Mouse (Mus musculus) large intestine, adult 2 months (tissue): ENCODE data around the gene Wrnip1. TPM values are rescaled to one million over a fixed set of nuclear protein-coding genes. Genes with fewer than 3 reads are reported as not detected.

Experiments used
- DNase-seq: peaks from one replicate; pipeline ENCODE4 v3.0.0-alpha.2; 2012; ENCODE audit warnings: low read depth, low spot score
- WGBS: fragments of 180-500 bp; shearing (Covaris S2); methylation state at CpG from one replicate; pipeline ENCODE4 v1.1.7; 2018; 5-methylcytosine and 5-hydroxymethylcytosine counted together
- polyA plus RNA-seq: library from polyadenylated mRNA; depleted of rRNA; stranded (reverse); fragments of >200 nt; gene quantifications from 2 replicates; pipeline ENCODE4 v1.2.3, GENCODE M21; 2012; rRNA removed

Wrnip1 gene
- 24.0 and 31.5 TPM in 2 replicates for polyA plus RNA-seq

GRCm38 (mm10) chr13:32801693-32802221 is at the start of gene Wrnip1:
Gene Wrnip1, plus strand, starts transcription at chr13:32802038.
- under 1% methylated on average over 50 of the region's 51 CpGs for WGBS

DNA sequence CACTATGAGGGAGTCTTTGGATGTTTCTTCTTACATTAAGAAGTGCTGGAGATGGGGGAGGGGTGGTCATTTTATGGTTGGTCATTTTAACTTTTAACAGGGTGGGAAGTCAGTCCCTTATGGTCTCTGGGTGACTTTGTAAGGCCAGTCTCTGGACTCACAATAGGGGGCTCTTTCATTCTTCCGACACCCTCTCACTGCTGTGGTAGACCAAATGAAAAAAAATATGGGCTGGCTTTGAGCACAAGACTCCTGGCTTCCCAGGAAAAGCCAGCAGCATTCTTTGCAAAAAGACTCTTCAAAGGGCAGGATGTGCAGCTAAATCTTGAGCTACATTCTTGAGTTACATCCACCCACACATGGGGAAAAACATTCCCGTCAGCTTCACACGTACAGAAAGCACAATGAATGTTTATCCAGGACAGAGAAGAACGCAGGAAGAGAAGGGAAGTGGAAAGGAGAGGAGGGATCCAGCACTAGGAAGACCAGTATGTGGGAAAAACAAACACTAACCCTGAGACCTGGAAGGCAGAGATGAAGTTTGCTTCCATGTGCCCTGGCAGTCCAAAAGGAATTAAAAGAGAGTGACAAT is 49.7 kb upstream of the Wrnip1 start:
- 47% methylated on average over 4 of the region's 4 CpGs for WGBS
- DNase-seq, result no peak

More at GRCm38 (mm10) chr13:32801693-32802221, at the start of gene Wrnip1:
- peak; percentile 98 for DNase-seq

DNA sequence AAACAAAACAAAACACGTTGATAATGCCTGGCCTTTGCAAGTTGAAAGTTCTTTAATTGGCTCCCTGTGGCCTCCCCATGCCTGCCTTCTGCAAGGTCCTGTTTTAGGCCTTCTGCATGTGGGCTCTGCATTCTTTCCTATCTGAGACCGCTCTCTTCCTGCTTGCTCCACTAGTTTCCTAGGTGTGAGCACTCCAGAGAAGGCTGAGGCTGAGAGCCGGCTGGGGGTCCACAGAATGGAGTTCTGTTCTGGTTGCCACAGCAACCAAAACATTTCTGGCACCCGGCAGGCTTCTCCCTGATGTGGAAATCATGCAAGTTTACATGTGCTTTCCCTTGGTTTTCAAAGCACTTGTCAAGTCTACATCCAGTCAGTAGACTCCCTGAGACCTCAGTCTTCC is 42.8 kb upstream of the Wrnip1 start:
- WGBS, result 49% methylated on average over 4 of the region's 4 CpGs
- no peak for DNase-seq

DNA sequence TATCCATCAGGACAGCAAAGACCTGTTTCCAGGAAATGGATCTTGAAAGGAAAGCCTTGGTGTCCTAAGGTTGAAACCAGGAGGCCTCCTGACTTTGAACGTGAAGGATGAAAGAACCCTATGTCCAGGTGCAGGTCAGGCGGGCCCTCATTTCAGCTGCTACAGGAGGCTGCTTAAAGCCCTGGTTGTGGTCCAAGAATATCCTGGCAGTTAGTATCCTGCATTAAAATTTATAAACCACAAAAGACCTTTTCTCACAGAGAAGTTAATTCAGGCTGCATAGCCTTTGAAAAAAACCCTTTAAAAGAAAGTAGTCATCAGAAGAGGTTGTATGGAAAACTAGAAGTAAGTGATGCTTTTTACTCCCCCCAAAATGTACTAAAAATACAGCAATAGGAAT is 41.0 kb upstream of the Wrnip1 start:
- WGBS, result 80% methylated on average over 2 of the region's 2 CpGs
- no peak for DNase-seq

DNA sequence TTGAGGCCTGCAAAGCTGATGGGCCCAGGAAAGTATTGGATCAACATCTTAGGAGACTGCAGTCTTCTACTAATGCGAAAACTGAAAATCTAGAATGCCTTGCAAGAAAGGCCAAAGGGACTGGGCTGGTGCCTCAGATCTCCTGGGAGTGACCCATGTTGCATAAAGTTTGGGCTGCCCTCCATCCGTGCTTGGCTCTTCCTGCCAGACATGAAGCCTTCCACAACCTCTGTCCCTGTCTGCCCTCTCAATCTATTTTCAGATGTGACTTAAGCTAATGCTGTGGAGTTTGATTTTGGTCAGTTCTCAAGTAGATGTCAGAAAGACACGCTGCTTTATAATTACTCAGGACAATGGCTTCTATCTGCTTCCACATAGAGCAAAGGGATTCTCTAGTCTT is 38.7 kb upstream of the Wrnip1 start:
- DNase-seq, result no peak
- 79% methylated on average over 3 of the region's 3 CpGs for WGBS

GRCm38 (mm10) chr13:32764448-32764847 is 37.4 kb upstream of the Wrnip1 start:
- no peak for DNase-seq
- WGBS, result 50% methylated on average over 7 of the region's 7 CpGs

GRCm38 (mm10) chr13:32768104-32768503 is 33.7 kb upstream of the Wrnip1 start:
- peak; percentile 39 for DNase-seq
- WGBS, result 12% methylated on average over 4 of the region's 4 CpGs

GRCm38 (mm10) chr13:32769960-32770359 is 31.9 kb upstream of the Wrnip1 start:
- DNase-seq, result no peak
- 16% methylated on average over 3 of the region's 3 CpGs for WGBS

DNA sequence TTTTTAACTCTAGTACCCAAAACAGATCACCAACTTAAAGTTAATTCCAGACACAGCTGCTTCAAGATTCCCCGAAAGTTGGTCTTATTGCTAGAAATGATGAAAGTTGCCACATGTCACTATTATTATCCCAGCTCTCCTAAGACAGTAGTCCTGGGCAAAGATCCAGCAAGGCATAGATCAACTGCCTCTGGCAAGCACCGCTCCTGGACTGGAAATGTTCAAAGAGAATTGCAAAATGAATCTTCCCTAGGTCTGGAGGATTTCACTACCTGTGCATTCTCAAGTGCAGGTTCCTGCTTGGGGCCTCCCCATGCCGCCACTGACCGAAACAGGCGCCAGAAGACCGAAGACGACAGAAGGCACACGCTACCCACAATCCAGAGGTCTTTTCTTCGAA is 25.9 kb upstream of the Wrnip1 start:
- no peak for DNase-seq
- WGBS, result 84% methylated on average over 9 of the region's 9 CpGs

DNA sequence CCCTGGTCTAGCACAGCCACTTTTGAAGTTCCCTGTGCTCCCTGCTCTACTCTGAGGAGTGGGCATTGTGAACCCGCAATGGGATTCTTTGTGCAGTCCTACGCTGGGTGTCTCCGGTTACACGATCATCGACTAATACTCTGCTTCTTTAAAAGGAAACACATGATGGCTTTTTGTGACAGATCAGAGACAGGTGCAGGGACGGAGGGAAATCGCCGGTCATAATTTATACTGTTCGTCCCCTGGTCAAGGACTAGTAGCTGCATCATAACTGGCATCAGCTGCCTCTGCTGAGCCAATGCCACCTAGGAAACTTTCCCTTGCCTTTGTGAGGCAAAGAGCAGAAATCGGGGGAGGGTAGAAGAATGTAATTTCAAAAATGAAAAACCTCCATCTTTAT is 25.5 kb upstream of the Wrnip1 start:
- no peak for DNase-seq
- 86% methylated on average over 10 of the region's 10 CpGs for WGBS

- DNase-seq, result no peak
- 71% methylated on average over 3 of the region's 3 CpGs for WGBS
Measured at GRCm38 (mm10) chr13:32778861-32779260, 23.0 kb upstream of the Wrnip1 start.

GRCm38 (mm10) chr13:32783055-32783454 is 18.8 kb upstream of the Wrnip1 start:
- no peak for DNase-seq
- WGBS, result 52% methylated on average over 5 of the region's 5 CpGs

GRCm38 (mm10) chr13:32783816-32784215 is 18.0 kb upstream of the Wrnip1 start, which contains the start of gene Mylk4:
Gene Mylk4, minus strand, starts transcription at chr13:32783954.
- 82% methylated on average over 8 of the region's 8 CpGs for WGBS
- no peak for DNase-seq

GRCm38 (mm10) chr13:32787584-32787983 is 14.3 kb upstream of the Wrnip1 start:
- 69% methylated on average over 2 of the region's 2 CpGs for WGBS

GRCm38 (mm10) chr13:32789781-32790180 is 12.1 kb upstream of the Wrnip1 start:
- 80% methylated on average over 4 of the region's 4 CpGs for WGBS
- no peak for DNase-seq

More at GRCm38 (mm10) chr13:32787584-32787983, 14.3 kb upstream of the Wrnip1 start:
- no peak for DNase-seq

DNA sequence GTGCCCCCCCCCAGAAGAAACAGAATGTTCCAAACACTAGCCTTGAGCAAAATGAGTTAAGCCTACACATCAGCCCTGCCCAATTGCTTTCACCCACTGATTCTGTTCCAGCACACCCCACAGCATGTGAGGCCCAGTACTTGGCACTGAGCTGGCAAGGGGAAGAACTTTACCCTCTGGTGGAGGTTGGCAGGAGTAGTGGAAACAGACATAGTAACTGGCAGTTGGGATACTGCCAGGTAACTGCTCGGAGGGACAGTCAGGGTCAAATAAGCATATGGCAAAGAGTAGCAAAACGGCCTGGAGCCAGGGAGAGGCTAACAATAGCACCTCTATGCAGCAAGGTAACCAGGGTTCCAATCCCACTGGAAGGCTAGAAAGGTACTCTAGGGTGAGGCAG is 7.2 kb upstream of the Wrnip1 start:
- DNase-seq, result peak; percentile 53
- 19% methylated on average over 2 of the region's 2 CpGs for WGBS

DNA sequence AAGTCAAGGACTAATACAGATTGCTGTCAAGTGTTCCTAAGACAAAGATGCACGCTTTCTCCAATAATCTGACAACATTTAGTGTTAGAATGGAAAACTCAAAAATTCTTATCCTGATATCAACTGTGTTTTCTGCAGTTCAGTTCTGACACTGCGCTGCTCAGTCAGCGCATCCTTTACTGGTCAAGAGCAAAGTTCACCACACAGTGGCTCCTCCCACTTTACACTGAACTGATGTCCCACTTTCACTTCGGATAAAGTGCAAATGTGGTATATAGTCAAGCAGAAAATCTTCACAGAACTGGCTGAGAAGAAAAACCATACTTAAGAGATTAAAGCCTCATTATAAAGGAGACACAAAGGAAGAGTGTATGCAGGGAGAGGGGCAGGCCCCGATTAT is 6.7 kb upstream of the Wrnip1 start:
- WGBS, result 59% methylated on average over 5 of the region's 5 CpGs

DNA sequence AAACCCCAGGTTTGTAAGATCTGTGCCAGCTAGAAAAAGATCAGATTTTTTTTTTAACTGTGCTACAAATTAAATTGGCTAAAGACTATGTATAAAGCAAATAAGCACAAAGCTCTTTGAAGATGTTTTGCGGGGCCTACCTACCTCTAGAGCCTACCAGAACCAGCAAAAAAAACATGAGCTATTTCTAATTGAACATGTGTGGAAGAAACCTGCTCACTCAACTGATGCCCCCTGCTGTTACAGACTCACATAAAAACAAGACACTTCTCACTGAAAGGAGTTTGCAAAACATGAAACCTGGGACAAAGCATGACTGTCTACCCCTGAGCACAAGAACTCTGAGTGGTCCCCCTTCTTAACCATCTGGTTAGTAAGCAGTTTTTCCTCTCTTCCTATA is 4.8 kb upstream of the Wrnip1 start:
- 49% methylated on average over 1 of the region's 1 CpGs for WGBS
- no peak for DNase-seq

More for the DNA sequence above, 6.7 kb upstream of the Wrnip1 start:
- no peak for DNase-seq

- DNase-seq, result no peak
- 74% methylated on average over 2 of the region's 2 CpGs for WGBS
Measured at GRCm38 (mm10) chr13:32799131-32799530, 2.7 kb upstream of the Wrnip1 start.

DNA sequence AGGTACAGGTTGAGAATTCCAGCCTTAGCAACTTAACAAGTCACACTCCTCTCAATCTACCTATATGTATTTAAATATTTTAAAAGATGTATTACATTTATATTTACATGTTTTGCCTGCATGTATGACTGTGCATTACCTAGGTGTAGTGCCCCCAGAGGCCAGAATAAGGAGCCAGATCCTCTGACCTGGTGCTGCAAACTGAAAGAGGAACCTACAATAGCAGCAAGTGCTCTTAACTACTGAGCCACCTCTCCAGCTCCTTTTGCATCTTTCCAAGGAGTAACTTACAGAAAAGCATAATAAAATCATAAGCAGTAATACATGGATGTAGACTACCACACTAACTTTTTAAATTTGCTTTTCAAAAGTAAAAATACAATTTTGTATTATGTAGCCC is 979 bp upstream of the Wrnip1 start:
- no peak for DNase-seq

DNA sequence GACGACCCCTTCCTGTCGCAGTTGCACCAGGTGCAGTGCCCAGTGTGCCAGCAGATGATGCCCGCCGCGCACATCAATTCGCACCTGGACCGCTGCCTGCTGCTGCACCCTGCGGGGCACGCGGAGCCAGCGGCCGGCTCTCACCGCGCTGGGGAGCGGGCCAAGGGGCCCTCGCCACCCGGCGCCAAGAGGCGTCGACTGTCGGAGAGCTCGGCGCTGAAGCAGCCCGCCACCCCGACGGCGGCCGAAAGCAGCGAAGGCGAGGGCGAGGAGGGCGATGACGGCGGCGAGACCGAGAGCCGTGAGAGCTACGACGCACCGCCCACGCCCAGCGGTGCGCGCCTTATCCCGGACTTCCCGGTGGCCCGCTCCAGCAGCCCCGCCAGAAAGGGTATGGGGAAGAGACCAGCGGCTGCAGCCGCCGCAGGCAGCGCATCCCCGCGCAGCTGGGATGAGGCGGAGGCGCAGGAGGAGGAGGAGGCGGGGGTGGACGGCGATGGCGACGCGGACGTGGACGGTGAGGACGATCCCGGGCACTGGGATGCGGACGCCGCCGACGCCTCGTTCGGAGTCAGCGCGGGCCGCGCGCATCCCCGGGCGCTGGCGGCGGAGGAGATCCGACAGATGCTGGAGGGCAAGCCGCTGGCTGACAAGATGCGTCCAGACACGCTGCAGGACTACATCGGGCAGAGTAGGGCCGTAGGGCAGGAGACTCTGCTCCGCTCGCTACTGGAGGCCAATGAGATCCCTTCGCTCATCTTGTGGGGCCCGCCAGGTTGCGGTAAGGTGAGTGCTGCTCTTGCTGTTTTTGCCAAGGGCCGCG is 632 bp downstream of the Wrnip1 start, which contains the start of gene D930007J09Rik:
Gene D930007J09Rik (minus strand): TSS at position 591 of the 823 bp plus-strand sequence.
- no peak for DNase-seq
- WGBS, result under 1% methylated on average over 95 of the region's 95 CpGs
